Mouse (Mus musculus) hindbrain, embryonic 16.5 days (tissue): Measurements from ENCODE around the gene Akap1. TPM values are rescaled to one million over a fixed set of nuclear protein-coding genes. Genes with fewer than 3 reads are reported as not detected.
A peak's percentile ranks its signal among the peaks of the same experiment; 100 is the strongest.
"Not testable (repeated sequence)": the region's sequence is repeated elsewhere in the genome, so short reads cannot be mapped to it uniquely, and the experiment has no call there.

Experiments
- ATAC-seq: fragments of 200-750 bp; cut with Nextera tagmentation; 2 replicates; pipeline ENCODE4 v1.8.0; 2017; ENCODE audit warnings: moderate TSS enrichment, moderate library complexity
- H3K27ac ChIP-seq: fragments of 300-500 bp; sonication (generic); 2 replicates; pipeline ENCODE4 v1.5.1; 2014; ENCODE audit warnings: low read depth, mild to moderate bottlenecking, control low read depth, low read length, moderate library complexity
- H3K27me3 ChIP-seq: fragments of 300-500 bp; sonication (generic); replicated peaks from 2 replicates; pipeline ENCODE4 v1.6.1; 2014; ENCODE audit warnings: low read length; ENCODE audit not compliant: control insufficient read depth, insufficient read depth
- H3K36me3 ChIP-seq: fragments of 300-500 bp; sonication (generic); 2 replicates; pipeline ENCODE4 v1.6.1; 2014; ENCODE audit warnings: mild to moderate bottlenecking, low read length, moderate library complexity, mixed read lengths; ENCODE audit not compliant: control insufficient read depth, insufficient read depth
- H3K4me1 ChIP-seq: fragments of 300-500 bp; sonication (generic); 2 replicates; pipeline ENCODE4 v1.6.1; 2014; ENCODE audit warnings: low read depth, low read length; ENCODE audit not compliant: control insufficient read depth, insufficient read depth
- H3K4me2 ChIP-seq: fragments of 300-500 bp; sonication (generic); 2 replicates; pipeline ENCODE4 v1.6.1; 2014; ENCODE audit warnings: mild to moderate bottlenecking, low read length, control low read depth, moderate library complexity
- H3K4me3 ChIP-seq: fragments of 300-500 bp; sonication (generic); 2 replicates; pipeline ENCODE4 v1.5.1; 2014; ENCODE audit warnings: mild to moderate bottlenecking, low read length, control low read depth, moderate library complexity
- H3K9ac ChIP-seq: fragments of 300-500 bp; sonication (generic); 2 replicates; pipeline ENCODE4 v1.6.1; 2014; ENCODE audit warnings: low read depth, mild to moderate bottlenecking, control low read depth, low read length, moderate library complexity
- H3K9me3 ChIP-seq: fragments of 300-500 bp; sonication (generic); 2 replicates; pipeline ENCODE4 v1.6.1; 2014; ENCODE audit warnings: mild to moderate bottlenecking, low read length, moderate library complexity; ENCODE audit not compliant: control insufficient read depth
- WGBS: fragments of 180-500 bp; shearing (Covaris S2); extraction: QIAGEN DNeasy Blood & Tissue Kit; methylation state at CpG from one replicate; pipeline ENCODE4 v1.1.7; 2014; 5-methylcytosine and 5-hydroxymethylcytosine counted together
- polyA plus RNA-seq: library from polyadenylated mRNA; unstranded; fragments of >200 nt; fragmentation: Nextera tagmentation; extraction: Ambion mirVana; gene quantifications from 2 replicates; pipeline ENCODE4 v1.2.1, GENCODE M21; 2015

Akap1 gene
- polyA plus RNA-seq, 1 experiment from 2014 or later: 28.5 TPM

DNA sequence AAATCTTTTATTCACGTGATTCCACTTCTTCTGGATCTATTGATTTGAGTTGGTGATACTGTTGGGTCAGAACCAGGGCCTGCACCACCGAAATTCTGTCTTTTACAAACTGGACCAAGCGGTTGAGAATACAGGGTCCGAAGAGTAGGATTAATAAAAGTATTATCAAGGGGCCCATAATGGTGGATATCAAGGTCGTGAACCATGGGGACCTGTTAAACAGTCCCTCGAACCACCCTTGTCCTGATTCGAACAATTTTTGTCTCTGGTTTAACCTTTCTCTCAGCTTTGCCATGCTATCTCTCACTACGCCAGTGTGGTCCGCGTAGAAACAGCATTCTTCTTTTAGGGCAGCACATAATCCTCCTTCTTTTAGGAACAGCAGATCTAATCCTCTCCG, 26.5 kb upstream of the Akap1 start:
- WGBS: 93% methylated on average over 7 of the region's 11 CpGs
- H3K4me3 ChIP-seq, H3K27me3 ChIP-seq, H3K36me3 ChIP-seq, H3K27ac ChIP-seq, H3K4me2 ChIP-seq, H3K9ac ChIP-seq, ATAC-seq, H3K9me3 ChIP-seq, H3K4me1 ChIP-seq: not testable (repeated sequence)

DNA sequence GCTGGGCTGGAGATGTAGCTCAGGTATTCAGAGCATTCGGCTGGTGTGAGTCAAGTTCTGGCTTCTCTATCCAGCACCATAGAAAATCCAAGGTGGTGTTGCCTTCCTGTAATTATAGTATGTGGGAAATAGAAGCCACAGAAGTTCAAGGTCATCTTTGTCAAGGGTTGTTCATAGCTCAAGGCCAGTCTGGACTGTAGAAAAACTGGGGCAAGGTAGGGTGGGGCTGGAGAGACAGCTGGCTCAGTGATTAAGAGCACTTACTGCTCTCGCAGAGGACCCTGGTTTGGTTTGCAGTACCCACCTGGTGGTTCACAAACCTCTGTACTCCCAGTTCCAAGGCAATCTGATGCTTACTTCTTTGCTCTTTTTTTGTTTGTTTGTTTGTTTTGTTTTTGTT, 24.6 kb upstream of the Akap1 start:
- Histone ChIP-seq H3K27me3 (no peaks in the 10 kb centered on the region), H3K27ac (no peak overlapping the region), H3K4me3 (no peak overlapping the region), H3K36me3 (no peaks in the 10 kb centered on the region), H3K9me3 (no peaks in the 10 kb centered on the region), H3K4me1 (no peaks in the 10 kb centered on the region), H3K9ac (no peak overlapping the region), H3K4me2 (no peak overlapping the region)
- no peak for ATAC-seq
- 92% methylated on average over 2 of the region's 2 CpGs for WGBS

DNA sequence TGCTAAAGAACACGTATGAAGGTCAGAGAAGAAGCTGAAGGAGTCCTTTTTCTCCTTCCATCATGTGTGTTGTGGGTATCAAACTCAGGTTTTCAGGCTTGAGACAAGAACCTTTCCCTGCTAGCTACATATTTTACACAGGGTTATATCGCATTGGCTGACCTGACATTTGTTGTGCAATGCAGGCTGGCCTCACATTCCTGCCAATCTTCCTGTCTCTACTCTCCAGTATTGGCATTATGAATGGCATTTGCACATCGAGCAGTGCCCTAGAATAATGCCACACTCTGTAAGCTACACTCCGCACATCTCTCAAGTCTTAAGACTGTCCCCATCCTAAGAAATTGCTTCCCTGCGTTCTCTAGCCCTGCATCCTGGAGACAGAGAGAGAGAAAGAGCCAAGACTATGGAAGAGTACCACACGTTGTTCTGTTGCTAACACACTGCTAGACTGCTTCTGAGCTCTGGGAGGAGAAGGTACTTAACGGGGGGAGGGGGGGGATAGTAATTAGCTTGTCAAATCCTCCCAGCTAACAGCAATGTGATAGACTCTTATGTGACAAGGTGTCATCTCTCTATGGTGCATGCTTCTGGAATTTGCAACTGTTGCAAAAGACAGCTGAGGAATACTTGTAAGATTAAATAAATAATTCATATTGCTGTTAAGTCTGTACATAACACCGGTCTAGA, 20.1 kb upstream of the Akap1 start:
- no peaks in the 10 kb centered on the region for H3K27me3 ChIP-seq
- WGBS: 60% methylated on average over 8 of the region's 8 CpGs

DNA sequence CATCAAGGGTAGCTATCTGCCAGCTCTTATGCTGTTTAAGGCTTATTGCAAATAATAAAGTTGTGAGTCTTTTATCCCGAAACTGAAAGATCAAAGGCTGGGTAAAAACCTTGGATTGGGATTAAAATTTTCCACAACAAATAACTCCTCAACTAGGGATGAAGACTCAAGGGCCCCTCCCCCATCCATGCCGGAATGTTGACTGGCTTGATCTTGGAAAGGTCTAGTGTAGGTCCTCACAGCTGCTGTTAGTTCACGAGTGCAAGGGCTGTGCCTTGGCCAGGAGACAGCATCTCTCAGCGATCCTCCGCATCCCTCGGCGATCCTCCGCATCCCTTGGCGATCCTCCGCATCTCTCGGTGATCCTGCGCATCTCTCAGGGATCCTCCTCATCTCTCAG, 13.6 kb upstream of the Akap1 start:
- Histone ChIP-seq H3K9me3 (no peaks in the 10 kb centered on the region), H3K9ac (no peak overlapping the region), H3K27ac (no peak overlapping the region), H3K27me3 (no peaks in the 10 kb centered on the region; the same call in 1 of the 2 replicates), H3K4me2 (no peak overlapping the region), H3K36me3 (no peaks in the 10 kb centered on the region), H3K4me1 (peaks cover 8% of the 10 kb centered on the region), H3K4me3 (no peak overlapping the region)
- 93% methylated on average over 12 of the region's 12 CpGs for whole genome bisulfite sequencing
- ATAC-seq: no peak

More for the DNA sequence above, 20.1 kb upstream of the Akap1 start:
- Histone ChIP-seq H3K4me3 (no peak overlapping the region), H3K9me3 (no peaks in the 10 kb centered on the region), H3K9ac (no peak overlapping the region), H3K36me3 (no peaks in the 10 kb centered on the region), H3K4me1 (no peaks in the 10 kb centered on the region), H3K4me2 (no peak overlapping the region), H3K27ac (no peak overlapping the region)
- 0 out of 2 replicates have a peak, but pooled peaks have one; percentile 20 for ATAC-seq

DNA sequence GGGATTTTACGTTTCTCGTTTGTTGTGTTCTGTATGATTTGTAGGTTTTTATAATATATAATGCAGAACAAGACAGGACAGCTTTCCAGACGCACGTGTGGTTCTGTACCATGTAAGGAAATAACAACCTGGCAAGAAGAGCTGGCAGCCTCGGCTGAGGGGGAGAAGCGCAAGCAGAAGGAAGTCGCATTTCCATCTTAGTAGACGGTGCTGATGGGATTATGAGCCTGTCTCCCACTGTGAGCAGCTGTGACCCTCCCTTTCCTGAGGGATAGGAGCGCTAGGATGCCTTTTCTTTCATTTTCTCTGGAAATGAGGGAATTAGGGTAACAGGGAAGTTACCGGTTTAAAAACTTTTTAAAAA, 9.3 kb upstream of the Akap1 start:
- Histone ChIP-seq H3K27ac (no peak overlapping the region), H3K4me2 (peak overlapping the region; percentile 68), H3K4me1 (peaks cover 9% of the 10 kb centered on the region), H3K36me3 (no peaks in the 10 kb centered on the region), H3K9me3 (no peaks in the 10 kb centered on the region), H3K4me3 (peak overlapping the region; percentile 34), H3K27me3 (no peaks in the 10 kb centered on the region; the same call in 1 of the 2 replicates), H3K9ac (peak overlapping the region; percentile 48)
- WGBS: 5% methylated on average over 10 of the region's 10 CpGs
- ATAC-seq: no peak

DNA sequence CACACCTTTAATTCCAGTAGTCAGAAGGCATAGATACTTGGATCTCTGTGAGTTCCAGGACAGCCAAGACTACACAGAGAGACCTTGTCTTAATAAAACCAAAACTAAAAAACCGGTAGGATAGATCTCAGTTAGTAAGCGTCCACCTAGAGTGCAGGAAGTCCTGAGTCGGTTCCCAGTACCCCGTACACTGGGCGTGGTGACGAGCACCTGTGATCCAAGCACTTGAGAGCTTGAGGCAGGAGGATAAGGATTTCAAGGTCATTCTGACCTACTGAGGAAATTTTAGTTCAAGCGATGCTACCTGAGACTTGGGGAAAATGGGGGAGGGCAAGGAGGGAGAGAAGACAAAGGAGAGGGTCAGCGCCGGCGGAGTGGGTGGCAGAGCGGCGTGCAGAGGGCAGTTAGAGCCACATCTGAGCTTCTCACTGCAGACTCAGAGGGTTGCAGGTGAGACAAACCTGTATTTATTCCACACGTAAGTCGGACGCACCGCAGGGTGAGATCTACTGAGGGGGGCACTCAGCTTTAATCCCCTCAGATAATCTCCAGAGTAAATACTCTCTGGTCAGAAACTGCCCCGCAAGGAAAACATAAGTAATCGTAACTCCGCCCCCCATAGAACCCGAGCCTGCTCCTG, 8.8 kb upstream of the Akap1 start:
- H3K36me3 ChIP-seq: no peaks in the 10 kb centered on the region
- 7% methylated on average over 20 of the region's 20 CpGs for WGBS
- H3K9ac ChIP-seq: peak overlapping the region; percentile 48
- peaks cover 9% of the 10 kb centered on the region for H3K4me1 ChIP-seq
- no peaks in the 10 kb centered on the region for H3K9me3 ChIP-seq
- ATAC-seq: no peak
- H3K4me2 ChIP-seq: peak overlapping the region; percentile 68
- H3K4me3 ChIP-seq: peak overlapping the region; percentile 34
- H3K27me3 ChIP-seq: no peaks in the 10 kb centered on the region; the same call in 1 of the 2 replicates
- H3K27ac ChIP-seq: no peak overlapping the region

DNA sequence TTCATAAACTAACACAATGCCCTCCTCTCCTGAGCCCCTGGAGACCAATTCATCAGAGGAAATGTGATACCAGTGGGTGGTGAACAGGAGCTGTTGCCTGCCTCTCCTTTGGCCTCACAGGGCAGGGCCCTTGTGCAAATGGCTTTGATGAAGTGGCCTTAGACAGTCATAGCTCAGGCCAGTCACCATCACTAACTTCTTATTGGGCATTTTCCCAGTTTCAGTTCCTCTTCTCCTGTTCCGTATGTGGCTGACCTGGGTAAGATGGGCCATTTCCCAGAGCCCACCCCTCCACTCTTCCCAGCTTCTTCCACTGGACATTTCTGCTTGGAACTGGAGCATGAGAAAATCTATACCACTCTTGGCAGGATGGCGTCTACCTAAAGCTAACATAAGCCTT, 5.1 kb upstream of the Akap1 start:
- H3K9me3 ChIP-seq: no peaks in the 10 kb centered on the region
- H3K9ac ChIP-seq: no peak overlapping the region
- no peak for ATAC-seq
- H3K4me3 ChIP-seq: no peak overlapping the region
- WGBS: 85% methylated on average over 2 of the region's 2 CpGs
- H3K36me3 ChIP-seq: no peaks in the 10 kb centered on the region
- peaks cover 9% of the 10 kb centered on the region for H3K4me1 ChIP-seq
- H3K27me3 ChIP-seq: no peaks in the 10 kb centered on the region; the same call in 1 of the 2 replicates
- no peak overlapping the region for H3K27ac ChIP-seq
- no peak overlapping the region for H3K4me2 ChIP-seq

DNA sequence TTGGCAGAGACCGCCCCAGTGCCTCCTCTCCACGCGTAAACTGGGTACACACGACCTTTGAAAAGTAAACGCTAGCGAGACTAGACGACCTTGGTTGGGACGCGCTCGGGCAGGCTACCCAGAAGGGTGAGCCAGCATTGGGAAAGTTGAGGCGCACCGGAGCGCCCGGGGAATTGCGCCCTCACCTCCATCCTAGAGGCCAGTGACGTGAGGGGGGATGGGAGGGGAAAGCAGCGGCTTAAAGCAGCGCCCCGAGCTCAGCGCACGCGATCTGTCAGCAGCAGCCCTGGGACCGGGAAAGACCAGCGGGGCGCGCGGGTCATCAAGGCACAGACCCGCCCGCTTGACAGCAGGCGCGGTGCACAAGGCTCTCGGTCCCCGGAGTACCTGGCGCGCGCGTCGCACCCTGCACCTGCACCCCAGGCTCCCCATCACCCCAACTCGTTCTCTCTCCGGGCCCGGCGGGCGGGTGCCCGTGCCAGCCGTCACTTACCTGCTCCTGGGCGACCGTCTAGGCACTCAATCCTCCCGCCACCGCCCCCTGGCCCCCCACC, 405 bp downstream of the Akap1 start:
- Histone ChIP-seq H3K9ac (peak overlapping the region; percentile 85), H3K36me3 (no peaks in the 10 kb centered on the region), H3K4me2 (peak overlapping the region; percentile 88), H3K27me3 (no peaks in the 10 kb centered on the region), H3K9me3 (no peaks in the 10 kb centered on the region), H3K27ac (peak overlapping the region; percentile 68), H3K4me1 (peaks cover 12% of the 10 kb centered on the region), H3K4me3 (peak overlapping the region; percentile 63)
- WGBS: under 1% methylated on average over 44 of the region's 49 CpGs
- no peak; the same call in 1 of the 2 replicates for ATAC-seq

DNA sequence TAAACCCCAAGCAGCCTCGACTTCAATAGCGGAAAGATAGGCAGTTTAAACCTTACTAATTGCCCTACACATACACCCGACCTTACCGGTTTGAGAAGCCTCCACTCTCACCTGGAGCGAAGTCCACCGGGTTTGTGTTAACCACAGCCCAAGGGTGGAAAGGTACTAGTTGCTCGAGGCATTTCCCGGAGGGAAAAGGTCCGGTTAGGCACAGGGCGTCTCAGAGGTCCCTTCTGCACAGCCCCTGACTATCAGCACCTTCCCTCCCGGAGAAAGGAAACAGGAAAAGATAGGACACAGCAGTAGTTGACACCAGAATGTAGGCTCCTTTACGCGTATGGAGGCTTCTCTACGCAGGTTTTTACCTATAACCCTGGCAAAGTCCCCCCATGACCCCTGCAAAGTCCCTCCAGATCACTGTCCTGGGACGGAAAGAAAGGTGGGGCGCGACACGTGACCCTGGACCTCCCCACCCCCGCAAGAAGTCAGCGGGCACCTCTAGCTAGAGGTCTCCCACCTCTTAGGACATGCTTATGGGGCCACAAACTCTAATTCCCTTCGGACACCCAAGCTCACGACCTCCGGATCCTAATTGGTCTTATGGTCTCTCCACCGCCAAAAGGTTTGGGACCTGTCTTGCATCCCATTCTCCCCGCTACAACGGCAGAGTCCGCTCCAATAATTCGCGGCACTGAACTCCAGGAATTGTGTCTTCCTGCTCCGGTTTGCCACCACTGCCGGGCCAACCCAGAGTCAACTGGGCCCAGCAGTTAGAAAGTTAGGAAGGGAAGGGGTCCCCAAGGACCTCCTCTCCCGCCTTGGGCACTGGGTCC, 1.1 kb downstream of the Akap1 start:
- Histone ChIP-seq H3K9me3 (no peaks in the 10 kb centered on the region), H3K27ac (peak overlapping the region; percentile 68; the same call in 1 of the 2 replicates), H3K4me3 (peak overlapping the region; percentile 63), H3K27me3 (no peaks in the 10 kb centered on the region), H3K36me3 (no peaks in the 10 kb centered on the region), H3K9ac (peak overlapping the region; percentile 85), H3K4me2 (peak overlapping the region; percentile 88), H3K4me1 (peaks cover 12% of the 10 kb centered on the region)
- ATAC-seq: no peak
- WGBS: 1% methylated on average over 32 of the region's 32 CpGs
